In the genomic region with DNA sequence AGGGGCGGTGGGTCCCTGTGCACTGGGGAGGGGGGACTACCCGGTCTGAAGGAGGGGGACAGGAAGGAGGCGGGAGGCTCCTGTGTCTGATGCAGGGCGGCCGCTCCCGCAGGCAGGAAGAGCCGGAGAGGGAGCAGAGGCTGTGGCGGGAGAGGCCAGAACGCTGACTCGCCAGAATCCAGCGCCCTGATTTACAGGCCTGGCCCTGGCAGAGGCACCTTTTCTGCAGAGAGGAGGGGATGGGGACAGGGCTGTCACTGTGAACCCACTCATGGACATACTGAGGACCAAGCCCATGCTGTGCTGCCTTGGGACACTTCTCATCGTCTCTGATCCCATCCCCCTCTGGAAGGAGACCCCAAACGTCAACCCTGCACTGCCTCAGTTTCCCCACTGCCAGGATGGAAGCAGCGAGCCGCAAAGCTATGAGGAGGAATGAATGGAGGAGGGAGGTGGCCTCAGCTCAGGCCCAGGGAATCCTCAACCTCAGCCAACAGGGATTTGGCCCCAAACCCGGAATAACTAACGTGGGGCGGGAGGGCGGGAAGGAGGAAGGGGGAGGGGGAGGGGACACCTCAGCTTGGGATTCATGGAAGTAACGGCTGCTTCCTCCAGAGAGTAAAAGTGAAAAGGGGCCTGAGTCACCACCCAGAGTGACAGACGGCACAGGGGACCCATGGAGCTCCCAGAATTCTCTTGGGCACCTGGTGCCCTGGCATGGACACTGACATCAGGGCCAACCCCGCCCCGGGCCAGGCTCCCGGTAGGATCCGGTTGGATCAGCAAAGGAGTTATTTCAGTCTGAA, we compare ENCODE assay signal across 8 mouse cellular contexts. TPM values are rescaled to one million over a fixed set of nuclear protein-coding genes. Genes with fewer than 3 reads are reported as not detected.
DNase-seq lines count a peak whose midpoint lies in the region; ATAC-seq and TF ChIP-seq lines count a peak whose summit lies in the region.

No protein-coding gene starts in this region.

- peaks cover 39% of the 10 kb centered on the region for H3K4me1 ChIP-seq in midbrain, embryonic 10.5 days
- H3K4me1 ChIP-seq in midbrain, embryonic 15.5 days = peaks cover 43% of the 10 kb centered on the region
- peaks cover 44% of the 10 kb centered on the region for H3K4me1 ChIP-seq in hindbrain, embryonic 13.5 days (replicated peaks)
- H3K4me1 ChIP-seq in midbrain, embryonic 13.5 days (replicated peaks) = peaks cover 41% of the 10 kb centered on the region

- intact Hi-C loops in gastrocnemius, adult 2 months (cut with DNase I) = no loop called here
- intact Hi-C loops in left cerebral cortex, adult 2 months (cut with DNase I) = no loop called here

- no peak overlapping the region for H3K4me2 ChIP-seq in midbrain, embryonic 15.5 days
- peak overlapping the region; percentile 61 for H3K4me2 ChIP-seq in hindbrain, embryonic 13.5 days
- peak overlapping the region; percentile 60 for H3K4me2 ChIP-seq in midbrain, embryonic 13.5 days (replicated peaks)

- no peaks in the 10 kb centered on the region for H3K36me3 ChIP-seq in midbrain, embryonic 10.5 days
- H3K36me3 ChIP-seq in midbrain, embryonic 15.5 days (replicated peaks) = no peaks in the 10 kb centered on the region
- H3K36me3 ChIP-seq in hindbrain, embryonic 13.5 days = peaks cover 11% of the 10 kb centered on the region
- peaks cover 11% of the 10 kb centered on the region for H3K36me3 ChIP-seq in midbrain, embryonic 13.5 days

- no peak for ATAC-seq in midbrain, embryonic 15.5 days (replicated peaks)
- no peak for ATAC-seq in hindbrain, embryonic 13.5 days (ENCODE audit: low FRiP score)
- ATAC-seq in midbrain, embryonic 13.5 days = no peak

- no peak for TF ChIP-seq CTCF in gastrocnemius, adult 2 months (IDR thresholded peaks at IDR 0.05)
- no peak for TF ChIP-seq CTCF in left cerebral cortex, adult 2 months (IDR thresholded peaks at IDR 0.05)

- H3K9ac ChIP-seq in midbrain, embryonic 15.5 days = no peak overlapping the region
- H3K9ac ChIP-seq in hindbrain, embryonic 13.5 days = 0 out of 2 replicates have a peak overlapping the region, but pooled peaks have one; percentile 49
- H3K9ac ChIP-seq in midbrain, embryonic 13.5 days (replicated peaks) = 0 out of 2 replicates have a peak overlapping the region, but pooled peaks have one; percentile 23

- H3K27ac ChIP-seq in midbrain, embryonic 10.5 days (replicated peaks) = no peak overlapping the region
- no peak overlapping the region for H3K27ac ChIP-seq in midbrain, embryonic 15.5 days
- H3K27ac ChIP-seq in gastrocnemius, adult 2 months = peak overlapping the region; percentile 97
- 0 out of 2 replicates have a peak overlapping the region, but pooled peaks have one; percentile 41 for H3K27ac ChIP-seq in hindbrain, embryonic 13.5 days
- H3K27ac ChIP-seq in left cerebral cortex, adult 2 months = peak overlapping the region; percentile 44; the same call in 1 of the 2 replicates
- no peak overlapping the region for H3K27ac ChIP-seq in midbrain, embryonic 13.5 days

- H3K4me3 ChIP-seq in midbrain, embryonic 10.5 days = peak overlapping the region; percentile 14; the same call in 1 of the 2 replicates
- H3K4me3 ChIP-seq in midbrain, embryonic 15.5 days = no peak overlapping the region
- H3K4me3 ChIP-seq in gastrocnemius, adult 2 months = peak overlapping the region; percentile 94
- H3K4me3 ChIP-seq in hindbrain, embryonic 13.5 days = no peak overlapping the region
- H3K4me3 ChIP-seq in left cerebral cortex, adult 2 months = peak overlapping the region; percentile 88; the same call in 1 of the 2 replicates
- H3K4me3 ChIP-seq in midbrain, embryonic 13.5 days (replicated peaks) = no peak overlapping the region

- H3K27me3 ChIP-seq in midbrain, embryonic 10.5 days (ENCODE audit: low read depth, poor library complexity, severe bottlenecking) = peaks cover 98% of the 10 kb centered on the region
- H3K27me3 ChIP-seq in midbrain, embryonic 15.5 days (replicated peaks) = peaks cover 4% of the 10 kb centered on the region
- H3K27me3 ChIP-seq in hindbrain, embryonic 13.5 days = peaks cover 60% of the 10 kb centered on the region
- H3K27me3 ChIP-seq in midbrain, embryonic 13.5 days = peaks cover 66% of the 10 kb centered on the region

- WGBS in midbrain, embryonic 10.5 days = 3% methylated on average over 25 of the region's 25 CpGs
- 11% methylated on average over 25 of the region's 25 CpGs for WGBS in midbrain, embryonic 15.5 days
- 7% methylated on average over 25 of the region's 25 CpGs for WGBS in hindbrain, embryonic 13.5 days
- 5% methylated on average over 24 of the region's 25 CpGs for WGBS in midbrain, embryonic 13.5 days

- peak; percentile 20 for DNase-seq in midbrain, embryonic 10.5 days (ENCODE audit: low spot score)
- DNase-seq in cerebellum, adult 8-10 months = peak; percentile 87
- peak; percentile 94 for DNase-seq in gastrocnemius, adult 2 months
- DNase-seq in left cerebral cortex, adult 2 months (ENCODE audit: extremely low spot score in 1 of 2, low spot score in 2 of 2) = peak; percentile 22 to 26
- DNase-seq in urinary bladder, postnatal 14 days (ENCODE audit: low spot score) = peak; percentile 57

- no peaks in the 10 kb centered on the region; the same call in 1 of the 2 replicates for H3K9me3 ChIP-seq in midbrain, embryonic 10.5 days (replicated peaks)
- no peaks in the 10 kb centered on the region for H3K9me3 ChIP-seq in midbrain, embryonic 15.5 days
- no peaks in the 10 kb centered on the region for H3K9me3 ChIP-seq in hindbrain, embryonic 13.5 days
- no peaks in the 10 kb centered on the region for H3K9me3 ChIP-seq in midbrain, embryonic 13.5 days

RNA-seq across cellular contexts. Expression of gene Nfic, which starts 31.0 kb away (rescaled TPM):
- polyA plus RNA-seq in midbrain, embryonic 10.5 days (2016; fragmentation: Nextera tagmentation; extraction: Ambion mirVana) = 8.7 and 11.7 TPM in 2 replicates
- polyA plus RNA-seq in midbrain, embryonic 15.5 days (2015; fragmentation: Nextera tagmentation; extraction: Ambion mirVana) = 18.1 and 22.8 TPM in 2 replicates
- 100 to 1,000 TPM; 207 to 215 TPM for total RNA-seq in gastrocnemius, adult 2 months (2021)
- 21.3 and 22.4 TPM in 2 replicates for polyA plus RNA-seq in hindbrain, embryonic 13.5 days (2015; fragmentation: Nextera tagmentation; extraction: Ambion mirVana)
- total RNA-seq in left cerebral cortex, adult 2 months (2021) = 10 to 100 TPM; 93.4 to 94.9 TPM
- 13.1 and 15.2 TPM in 2 replicates for polyA plus RNA-seq in midbrain, embryonic 13.5 days (2015; fragmentation: Nextera tagmentation; extraction: Ambion mirVana)

RNA-seq across cellular contexts. Expression of gene Smim24, which starts 31.6 kb away (rescaled TPM):
- polyA plus RNA-seq in midbrain, embryonic 10.5 days (2016; fragmentation: Nextera tagmentation; extraction: Ambion mirVana) = 1.7 and 2.3 TPM in 2 replicates
- 1.4 and 1.6 TPM in 2 replicates for polyA plus RNA-seq in midbrain, embryonic 15.5 days (2015; fragmentation: Nextera tagmentation; extraction: Ambion mirVana)
- total RNA-seq in gastrocnemius, adult 2 months (2021) = not detected
- 1.8 TPM in 2 replicates for polyA plus RNA-seq in hindbrain, embryonic 13.5 days (2015; fragmentation: Nextera tagmentation; extraction: Ambion mirVana)
- total RNA-seq in left cerebral cortex, adult 2 months (2021) = 1 to 10 TPM; 1.3 to 1.4 TPM
- polyA plus RNA-seq in midbrain, embryonic 13.5 days (2015; fragmentation: Nextera tagmentation; extraction: Ambion mirVana) = 1.4 and 1.9 TPM in 2 replicates

RNA-seq across cellular contexts. Expression of gene Gm48552, which starts 35.6 kb away (rescaled TPM):
- polyA plus RNA-seq in midbrain, embryonic 10.5 days (2016; fragmentation: Nextera tagmentation; extraction: Ambion mirVana) = 1.7 and 2.9 TPM in 2 replicates
- 2.7 and 3.3 TPM in 2 replicates for polyA plus RNA-seq in midbrain, embryonic 15.5 days (2015; fragmentation: Nextera tagmentation; extraction: Ambion mirVana)
- total RNA-seq in gastrocnemius, adult 2 months (2021) = 1 to 10 TPM in 1 of 2 experiments, under 1 TPM in 1; 0.84 to 1.0 TPM
- polyA plus RNA-seq in hindbrain, embryonic 13.5 days (2015; fragmentation: Nextera tagmentation; extraction: Ambion mirVana) = 2.0 and 2.3 TPM in 2 replicates
- total RNA-seq in left cerebral cortex, adult 2 months (2021) = 1 to 10 TPM; 5.1 to 7.1 TPM
- 1.2 and 2.1 TPM in 2 replicates for polyA plus RNA-seq in midbrain, embryonic 13.5 days (2015; fragmentation: Nextera tagmentation; extraction: Ambion mirVana)

RNA-seq across cellular contexts. Expression of gene Gm48551, which starts 40.2 kb away (rescaled TPM):
- polyA plus RNA-seq in midbrain, embryonic 10.5 days (2016; fragmentation: Nextera tagmentation; extraction: Ambion mirVana) = 2.9 and 3.4 TPM in 2 replicates
- 8.4 and 9.3 TPM in 2 replicates for polyA plus RNA-seq in midbrain, embryonic 15.5 days (2015; fragmentation: Nextera tagmentation; extraction: Ambion mirVana)
- total RNA-seq in gastrocnemius, adult 2 months (2021) = 1 to 10 TPM in 1 of 2 experiments, under 1 TPM in 1; 0.87 to 2.8 TPM
- 6.5 and 8.1 TPM in 2 replicates for polyA plus RNA-seq in hindbrain, embryonic 13.5 days (2015; fragmentation: Nextera tagmentation; extraction: Ambion mirVana)
- 1 to 10 TPM; 2.0 to 3.4 TPM for total RNA-seq in left cerebral cortex, adult 2 months (2021)
- 6.9 and 7.2 TPM in 2 replicates for polyA plus RNA-seq in midbrain, embryonic 13.5 days (2015; fragmentation: Nextera tagmentation; extraction: Ambion mirVana)

RNA-seq across cellular contexts. Expression of gene Dohh, which starts 40.2 kb away (rescaled TPM):
- polyA plus RNA-seq in midbrain, embryonic 10.5 days (2016; fragmentation: Nextera tagmentation; extraction: Ambion mirVana) = 93.4 and 98.7 TPM in 2 replicates
- polyA plus RNA-seq in midbrain, embryonic 15.5 days (2015; fragmentation: Nextera tagmentation; extraction: Ambion mirVana) = 90.4 and 92.6 TPM in 2 replicates
- total RNA-seq in gastrocnemius, adult 2 months (2021) = 10 to 100 TPM; 38.1 to 39.8 TPM
- 72.1 and 74.8 TPM in 2 replicates for polyA plus RNA-seq in hindbrain, embryonic 13.5 days (2015; fragmentation: Nextera tagmentation; extraction: Ambion mirVana)
- total RNA-seq in left cerebral cortex, adult 2 months (2021) = 10 to 100 TPM; 87.1 to 95.1 TPM
- 73.5 TPM in 2 replicates for polyA plus RNA-seq in midbrain, embryonic 13.5 days (2015; fragmentation: Nextera tagmentation; extraction: Ambion mirVana)

Comparison
In these comparisons a context has a peak if more than half of its experiments do, and no peak if none do; other contexts are left out.
1. H3K4me3 ChIP-seq: peak in midbrain, embryonic 10.5 days (single experiment), gastrocnemius, adult 2 months (single experiment) and left cerebral cortex, adult 2 months (single experiment); none in midbrain, embryonic 15.5 days (single experiment), hindbrain, embryonic 13.5 days (single experiment) and midbrain, embryonic 13.5 days (single experiment).
2. DNase-seq: peak in every context shown above with its lines; median percentile 94 in gastrocnemius, adult 2 months; 87 in cerebellum, adult 8-10 months; 57 in urinary bladder, postnatal 14 days; 24 in left cerebral cortex, adult 2 months; 20 in midbrain, embryonic 10.5 days.
3. H3K27ac ChIP-seq: peak in gastrocnemius, adult 2 months (single experiment), hindbrain, embryonic 13.5 days (single experiment) and left cerebral cortex, adult 2 months (single experiment); none in midbrain, embryonic 10.5 days (single experiment), midbrain, embryonic 15.5 days (single experiment) and midbrain, embryonic 13.5 days (single experiment).